Mouse (Mus musculus): ENCODE measurements around the gene Carnmt1. TPM values are rescaled to one million over a fixed set of nuclear protein-coding genes. Genes with fewer than 3 reads are reported as not detected.
A peak's percentile ranks its signal among the peaks of the same experiment; 100 is the strongest.

The Carnmt1 gene
- polyA plus RNA-seq, 1 experiment from 2014 or later: 35.9 TPM

DNA sequence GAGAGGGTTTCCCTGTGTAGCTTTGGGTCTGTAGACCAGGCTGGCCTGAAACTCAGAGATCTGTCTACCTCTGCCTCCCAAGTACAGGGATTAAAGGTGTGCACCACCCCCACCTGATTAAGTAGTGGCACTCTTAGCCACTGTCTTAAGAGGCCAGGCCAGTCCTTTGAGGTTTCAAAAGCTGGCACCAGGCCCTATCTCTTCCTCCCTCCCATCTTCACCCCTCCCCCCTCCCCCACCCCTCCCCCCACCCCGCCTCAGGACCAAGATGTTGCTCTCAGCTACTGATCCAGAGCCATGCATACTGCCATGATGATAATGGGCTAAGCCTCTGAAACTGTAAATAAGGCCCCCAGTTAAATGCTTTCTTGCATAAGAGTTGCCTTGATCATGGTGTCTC lies 11.2 kb upstream of the Carnmt1 start:
- H3K4me2 ChIP-seq (ENCODE audit: low read length): no peak overlapping the region
- no peak for DNase-seq (ENCODE audit: low spot score)
- no peaks in the 10 kb centered on the region for H3K27me3 ChIP-seq (ENCODE audit: insufficient read depth, low read length)
- no peak for ATAC-seq (replicated peaks; ENCODE audit: low FRiP score, low read depth)
- H3K4me3 ChIP-seq (replicated peaks; ENCODE audit: low read depth, low read length): no peak overlapping the region
- no peak overlapping the region for H3K27ac ChIP-seq
- H3K36me3 ChIP-seq (ENCODE audit: insufficient read depth, low read length): no peaks in the 10 kb centered on the region
- WGBS: no CpG with 5 or more reads among the region's 1 CpGs
- no peak overlapping the region for H3K9ac ChIP-seq (ENCODE audit: low read depth, low read length)
- no peaks in the 10 kb centered on the region for H3K4me1 ChIP-seq (replicated peaks; ENCODE audit: insufficient read depth, low read length)
- no peak for TF ChIP-seq CTCF (IDR thresholded peaks at IDR 0.05; ENCODE audit: low read depth)
- no peaks in the 10 kb centered on the region for H3K9me3 ChIP-seq (replicated peaks; ENCODE audit: low read length)

DNA sequence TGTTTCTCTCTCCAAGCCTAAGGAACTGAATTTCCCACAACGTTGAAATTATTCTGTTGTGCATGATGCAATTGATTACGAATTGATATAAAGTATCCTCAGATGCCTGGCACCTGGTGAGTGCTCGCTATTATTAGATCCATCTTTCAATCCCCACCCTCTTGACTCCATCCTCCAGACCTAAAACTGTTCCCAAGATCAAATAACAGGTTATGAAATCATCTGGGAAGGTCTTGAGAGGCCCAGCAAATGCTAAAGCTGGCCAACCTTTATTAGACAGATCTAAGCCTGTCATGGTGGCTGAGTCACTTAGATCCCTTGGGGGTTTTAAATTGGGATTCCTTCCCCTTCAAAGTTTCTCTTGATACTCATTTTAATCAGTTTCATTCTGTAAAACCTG lies 10.1 kb upstream of the Carnmt1 start:
- no peak for TF ChIP-seq CTCF (IDR thresholded peaks at IDR 0.05; ENCODE audit: low read depth)
- Histone ChIP-seq H3K9ac (ENCODE audit: low read depth, low read length) (no peak overlapping the region), H3K4me3 (replicated peaks; ENCODE audit: low read depth, low read length) (no peak overlapping the region), H3K9me3 (replicated peaks; ENCODE audit: low read length) (no peaks in the 10 kb centered on the region), H3K27me3 (ENCODE audit: insufficient read depth, low read length) (no peaks in the 10 kb centered on the region), H3K4me2 (ENCODE audit: low read length) (no peak overlapping the region), H3K4me1 (replicated peaks; ENCODE audit: insufficient read depth, low read length) (no peaks in the 10 kb centered on the region), H3K27ac (no peak overlapping the region), H3K36me3 (ENCODE audit: insufficient read depth, low read length) (no peaks in the 10 kb centered on the region)
- WGBS: 82% methylated on average over 3 of the region's 3 CpGs
- DNase-seq (ENCODE audit: low spot score) (no peak), ATAC-seq (replicated peaks; ENCODE audit: low FRiP score, low read depth) (no peak)

DNA sequence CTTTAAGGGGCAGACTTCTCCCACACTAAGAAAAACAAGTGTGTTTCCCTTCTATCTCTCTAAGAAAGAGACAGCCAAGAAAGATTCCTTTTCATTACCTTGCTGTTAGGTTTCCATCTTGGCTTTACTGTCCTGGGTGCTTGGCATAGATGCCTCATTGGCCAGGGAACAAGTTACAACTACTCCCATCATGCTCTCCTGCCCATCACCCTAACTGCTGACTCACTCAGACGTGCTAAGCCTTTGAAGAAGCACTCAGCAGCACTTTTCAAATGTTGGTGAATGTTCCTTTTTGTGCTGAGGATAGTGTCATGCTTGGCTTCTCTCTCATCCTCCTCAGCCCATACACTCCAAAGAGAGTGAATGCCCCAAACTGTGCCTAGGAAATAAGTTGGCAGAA lies 8.9 kb upstream of the Carnmt1 start:
- H3K36me3 ChIP-seq (ENCODE audit: insufficient read depth, low read length): no peaks in the 10 kb centered on the region
- no peaks in the 10 kb centered on the region for H3K4me1 ChIP-seq (replicated peaks; ENCODE audit: insufficient read depth, low read length)
- ATAC-seq (replicated peaks; ENCODE audit: low FRiP score, low read depth) (no peak), DNase-seq (ENCODE audit: low spot score) (no peak)
- H3K4me3 ChIP-seq (replicated peaks; ENCODE audit: low read depth, low read length): no peak overlapping the region
- H3K9ac ChIP-seq (ENCODE audit: low read depth, low read length): no peak overlapping the region
- H3K27me3 ChIP-seq (ENCODE audit: insufficient read depth, low read length): no peaks in the 10 kb centered on the region
- no peaks in the 10 kb centered on the region for H3K9me3 ChIP-seq (replicated peaks; ENCODE audit: low read length)
- WGBS: 24% methylated on average over 1 of the region's 1 CpGs
- no peak for TF ChIP-seq CTCF (IDR thresholded peaks at IDR 0.05; ENCODE audit: low read depth)
- no peak overlapping the region for H3K27ac ChIP-seq
- no peak overlapping the region for H3K4me2 ChIP-seq (ENCODE audit: low read length)

GRCm38 (mm10) chr19:18663904-18664303 lies 6.7 kb upstream of the Carnmt1 start:
- ATAC-seq (replicated peaks; ENCODE audit: low FRiP score, low read depth) (no peak), DNase-seq (ENCODE audit: low spot score) (no peak)
- Histone ChIP-seq H3K9me3 (replicated peaks; ENCODE audit: low read length) (no peaks in the 10 kb centered on the region), H3K27me3 (ENCODE audit: insufficient read depth, low read length) (no peaks in the 10 kb centered on the region), H3K27ac (no peak overlapping the region), H3K36me3 (ENCODE audit: insufficient read depth, low read length) (no peaks in the 10 kb centered on the region), H3K4me1 (replicated peaks; ENCODE audit: insufficient read depth, low read length) (no peaks in the 10 kb centered on the region), H3K9ac (ENCODE audit: low read depth, low read length) (no peak overlapping the region), H3K4me2 (ENCODE audit: low read length) (no peak overlapping the region), H3K4me3 (replicated peaks; ENCODE audit: low read depth, low read length) (no peak overlapping the region)
- WGBS: 55% methylated on average over 2 of the region's 2 CpGs
- 0 out of 2 replicates have a peak, but pooled peaks have one; percentile 8 for TF ChIP-seq CTCF (IDR thresholded peaks at IDR 0.05; ENCODE audit: low read depth)

- Histone ChIP-seq H3K4me1 (replicated peaks; ENCODE audit: insufficient read depth, low read length) (0 out of 2 replicates have a peak, but pooled peaks cover 6% of the 10 kb centered on the region), H3K9ac (ENCODE audit: low read depth, low read length) (no peak overlapping the region), H3K36me3 (ENCODE audit: insufficient read depth, low read length) (no peaks in the 10 kb centered on the region), H3K4me2 (ENCODE audit: low read length) (no peak overlapping the region), H3K9me3 (replicated peaks; ENCODE audit: low read length) (no peaks in the 10 kb centered on the region), H3K27me3 (ENCODE audit: insufficient read depth, low read length) (no peaks in the 10 kb centered on the region), H3K4me3 (replicated peaks; ENCODE audit: low read depth, low read length) (no peak overlapping the region), H3K27ac (no peak overlapping the region)
- WGBS: 89% methylated on average over 7 of the region's 7 CpGs
- no peak for DNase-seq (ENCODE audit: low spot score)
- TF ChIP-seq CTCF (IDR thresholded peaks at IDR 0.05; ENCODE audit: low read depth): no peak
- no peak for ATAC-seq (replicated peaks; ENCODE audit: low FRiP score, low read depth)
Observed at GRCm38 (mm10) chr19:18666966-18667365, 3.6 kb upstream of the Carnmt1 start.

GRCm38 (mm10) chr19:18669551-18669950 lies 1.0 kb upstream of the Carnmt1 start:
- no peaks in the 10 kb centered on the region for H3K36me3 ChIP-seq (ENCODE audit: insufficient read depth, low read length)
- no peaks in the 10 kb centered on the region for H3K9me3 ChIP-seq (replicated peaks; ENCODE audit: low read length)
- no peak overlapping the region for H3K27ac ChIP-seq
- H3K4me3 ChIP-seq (replicated peaks; ENCODE audit: low read depth, low read length): no peak overlapping the region
- no peak overlapping the region for H3K4me2 ChIP-seq (ENCODE audit: low read length)
- DNase-seq (ENCODE audit: low spot score): no peak
- peaks cover 22% of the 10 kb centered on the region for H3K4me1 ChIP-seq (replicated peaks; ENCODE audit: insufficient read depth, low read length)
- H3K9ac ChIP-seq (ENCODE audit: low read depth, low read length): no peak overlapping the region
- WGBS: 95% methylated on average over 7 of the region's 7 CpGs
- no peak for TF ChIP-seq CTCF (IDR thresholded peaks at IDR 0.05; ENCODE audit: low read depth)
- H3K27me3 ChIP-seq (ENCODE audit: insufficient read depth, low read length): no peaks in the 10 kb centered on the region
- no peak for ATAC-seq (replicated peaks; ENCODE audit: low FRiP score, low read depth)

- under 1% methylated on average over 54 of the region's 64 CpGs for WGBS
- no peaks in the 10 kb centered on the region for H3K27me3 ChIP-seq (ENCODE audit: insufficient read depth, low read length)
- TF ChIP-seq CTCF (IDR thresholded peaks at IDR 0.05; ENCODE audit: low read depth): no peak
- no peaks in the 10 kb centered on the region for H3K36me3 ChIP-seq (ENCODE audit: insufficient read depth, low read length)
- no peaks in the 10 kb centered on the region for H3K9me3 ChIP-seq (replicated peaks; ENCODE audit: low read length)
- H3K4me1 ChIP-seq (replicated peaks; ENCODE audit: insufficient read depth, low read length): peaks cover 22% of the 10 kb centered on the region
- H3K27ac ChIP-seq: peak overlapping the region; percentile 89
- H3K9ac ChIP-seq (ENCODE audit: low read depth, low read length): peak overlapping the region; percentile 76
- DNase-seq (ENCODE audit: low spot score) (peak; percentile 57), ATAC-seq (replicated peaks; ENCODE audit: low FRiP score, low read depth) (peak; percentile 75)
- peak overlapping the region; percentile 78 for H3K4me2 ChIP-seq (ENCODE audit: low read length)
- peak overlapping the region; percentile 71 for H3K4me3 ChIP-seq (replicated peaks; ENCODE audit: low read depth, low read length)
Observed at GRCm38 (mm10) chr19:18671056-18671741, 635 bp downstream of the Carnmt1 start.
